Mouse (Mus musculus) yolk sac, embryonic 10.5 days (tissue): ENCODE results near the gene Amd1.

Experiments used
- DNase-seq: peaks from one replicate; pipeline ENCODE4 v3.0.0-alpha.2; 2017; ENCODE audit warnings: low spot score

The Amd1 gene

GRCm38 (mm10) chr10:40302140-40302985 lies at the start of gene Amd1:
Gene Amd1 (minus strand): TSS chr10:40302186.
- DNase-seq: peak; percentile 98

GRCm38 (mm10) chr10:40351156-40351555 lies 49.2 kb upstream of the Amd1 start:
- no peak for DNase-seq

- no peak for DNase-seq
Measured at GRCm38 (mm10) chr10:40350245-40350932, 48.4 kb upstream of the Amd1 start.

GRCm38 (mm10) chr10:40349631-40350177 lies 47.7 kb upstream of the Amd1 start:
- DNase-seq: no peak

GRCm38 (mm10) chr10:40348566-40349536 lies 46.9 kb upstream of the Amd1 start:
- peak; percentile 99 for DNase-seq

- peak; percentile 9 for DNase-seq
Measured at GRCm38 (mm10) chr10:40347461-40347954, 45.5 kb upstream of the Amd1 start.

- DNase-seq: no peak
Measured at GRCm38 (mm10) chr10:40346776-40347403, 44.9 kb upstream of the Amd1 start.

- DNase-seq: no peak
Measured at GRCm38 (mm10) chr10:40342036-40342435, 40.0 kb upstream of the Amd1 start.

- no peak for DNase-seq
Measured at GRCm38 (mm10) chr10:40339351-40339964, 37.5 kb upstream of the Amd1 start, which contains the start of gene Cdk19. Gene Cdk19 (plus strand): TSS chr10:40339564.

- no peak for DNase-seq
Measured at GRCm38 (mm10) chr10:40332864-40333263, 30.9 kb upstream of the Amd1 start.

- DNase-seq: no peak
Measured at GRCm38 (mm10) chr10:40330262-40330661, 28.3 kb upstream of the Amd1 start.

- DNase-seq: peak; percentile 87
Measured at GRCm38 (mm10) chr10:40328004-40328551, 26.1 kb upstream of the Amd1 start.

- no peak for DNase-seq
Measured at GRCm38 (mm10) chr10:40320306-40320705, 18.3 kb upstream of the Amd1 start.

GRCm38 (mm10) chr10:40316841-40317585 lies 15.0 kb upstream of the Amd1 start:
- no peak for DNase-seq

- DNase-seq: no peak
Measured at GRCm38 (mm10) chr10:40312781-40313180, 10.8 kb upstream of the Amd1 start.

GRCm38 (mm10) chr10:40309884-40310635 lies 8.1 kb upstream of the Amd1 start:
- DNase-seq: peak; percentile 36

GRCm38 (mm10) chr10:40307826-40308583 lies 6.0 kb upstream of the Amd1 start:
- DNase-seq: no peak

GRCm38 (mm10) chr10:40305989-40306388 lies 4.0 kb upstream of the Amd1 start:
- DNase-seq: no peak
